Mouse (Mus musculus) midbrain, embryonic 16.5 days (tissue): ENCODE data around the gene Tars2. TPM values are rescaled to one million over a fixed set of nuclear protein-coding genes. Genes with fewer than 3 reads are reported as not detected.
"Not testable (repeated sequence)": the region's sequence is repeated elsewhere in the genome, so short reads cannot be mapped to it uniquely, and the experiment has no call there.

Source experiments
- ATAC-seq: fragments of 200-750 bp; cut with Nextera tagmentation; 2 replicates; pipeline ENCODE4 v1.8.0; 2017; ENCODE audit warnings: moderate TSS enrichment
- H3K27ac ChIP-seq: fragments of 300-500 bp; sonication (generic); 2 replicates; pipeline ENCODE4 v1.5.1; 2014; ENCODE audit warnings: mild to moderate bottlenecking, low read length, mixed read lengths
- H3K27me3 ChIP-seq: fragments of 300-500 bp; sonication (generic); 2 replicates; pipeline ENCODE4 v1.6.1; 2014; ENCODE audit warnings: low read depth, low read length, mixed read lengths; ENCODE audit not compliant: control insufficient read depth, insufficient read depth
- H3K36me3 ChIP-seq: fragments of 300-500 bp; sonication (generic); 2 replicates; pipeline ENCODE4 v1.6.1; 2014; ENCODE audit warnings: mild to moderate bottlenecking, low read length, moderate library complexity, mixed read lengths; ENCODE audit not compliant: control insufficient read depth, insufficient read depth
- H3K4me1 ChIP-seq: fragments of 300-500 bp; sonication (generic); 2 replicates; pipeline ENCODE4 v1.6.1; 2014; ENCODE audit warnings: mild to moderate bottlenecking, low read length, mixed read lengths; ENCODE audit not compliant: control insufficient read depth, insufficient read depth
- H3K4me2 ChIP-seq: fragments of 300-500 bp; sonication (generic); 2 replicates; pipeline ENCODE4 v1.6.1; 2014; ENCODE audit warnings: mild to moderate bottlenecking, low read length, mixed read lengths
- H3K4me3 ChIP-seq: fragments of 300-500 bp; sonication (generic); 2 replicates; pipeline ENCODE4 v1.5.1; 2014; ENCODE audit warnings: low read depth, mild to moderate bottlenecking, low read length, moderate library complexity, mixed read lengths
- H3K9ac ChIP-seq: fragments of 300-500 bp; sonication (generic); 2 replicates; pipeline ENCODE4 v1.6.1; 2014; ENCODE audit warnings: low read depth, low read length, mixed read lengths
- H3K9me3 ChIP-seq: fragments of 300-500 bp; sonication (generic); replicated peaks from 2 replicates; pipeline ENCODE4 v1.6.1; 2014; ENCODE audit warnings: mild to moderate bottlenecking, low read length, mixed read lengths; ENCODE audit not compliant: control insufficient read depth, poor library complexity, severe bottlenecking
- WGBS: fragments of 180-500 bp; shearing (Covaris S2); extraction: QIAGEN DNeasy Blood & Tissue Kit; methylation state at CpG from one replicate; pipeline ENCODE4 v1.1.7; 2014; 5-methylcytosine and 5-hydroxymethylcytosine counted together
- polyA plus RNA-seq: library from polyadenylated mRNA; unstranded; fragments of >200 nt; fragmentation: Nextera tagmentation; extraction: Ambion mirVana; gene quantifications from 2 replicates; pipeline ENCODE4 v1.2.1, GENCODE M21; 2015

The Tars2 gene
- polyA plus RNA-seq, result 46.2 and 54.1 TPM in 2 replicates

- ATAC-seq, result no peak
- no peak within 1 kb of the TSS for H3K4me2 ChIP-seq
- 83% methylated on average over 6 of the region's 6 CpGs for WGBS
Observed at GRCm38 (mm10) chr3:95760106-95760505, at the start of gene Tars2. Gene Tars2, minus strand, starts transcription at chr3:95760206.

GRCm38 (mm10) chr3:95808384-95808783 is 48.4 kb upstream of the Tars2 start:
- Histone ChIP-seq H3K4me1 (no peaks in the 10 kb centered on the region; the same call in 1 of the 2 replicates), H3K36me3 (peaks cover 3% of the 10 kb centered on the region; the same call in 1 of the 2 replicates), H3K27ac (no peak overlapping the region), H3K4me2 (no peak overlapping the region), H3K9ac (no peak overlapping the region), H3K9me3 (no peaks in the 10 kb centered on the region), H3K27me3 (no peaks in the 10 kb centered on the region), H3K4me3 (no peak overlapping the region)
- no peak for ATAC-seq
- WGBS, result 61% methylated on average over 2 of the region's 2 CpGs

More at GRCm38 (mm10) chr3:95760106-95760505, at the start of gene Tars2:
- no peaks in the 10 kb centered on the region for H3K9me3 ChIP-seq
- peaks cover 7% of the 10 kb centered on the region for H3K36me3 ChIP-seq
- H3K4me3 ChIP-seq, result no peak within 1 kb of the TSS
- no peaks in the 10 kb centered on the region for H3K4me1 ChIP-seq
- H3K9ac ChIP-seq, result no peak within 1 kb of the TSS
- no peaks in the 10 kb centered on the region for H3K27me3 ChIP-seq
- no peak within 1 kb of the TSS for H3K27ac ChIP-seq

- not testable (repeated sequence) for H3K36me3 ChIP-seq, H3K27me3 ChIP-seq, H3K9ac ChIP-seq, H3K4me1 ChIP-seq, H3K27ac ChIP-seq, H3K4me2 ChIP-seq, H3K9me3 ChIP-seq, H3K4me3 ChIP-seq, ATAC-seq
- WGBS, result 98% methylated on average over 3 of the region's 6 CpGs
Observed at GRCm38 (mm10) chr3:95807630-95808029, 47.6 kb upstream of the Tars2 start.

- Histone ChIP-seq H3K9ac (no peak overlapping the region), H3K9me3 (no peaks in the 10 kb centered on the region), H3K4me2 (no peak overlapping the region), H3K4me3 (no peak overlapping the region), H3K4me1 (no peaks in the 10 kb centered on the region), H3K36me3 (peaks cover 3% of the 10 kb centered on the region; the same call in 1 of the 2 replicates), H3K27ac (no peak overlapping the region), H3K27me3 (no peaks in the 10 kb centered on the region)
- no peak for ATAC-seq
- 97% methylated on average over 1 of the region's 1 CpGs for WGBS
Observed at GRCm38 (mm10) chr3:95806677-95807076, 46.7 kb upstream of the Tars2 start.

- Histone ChIP-seq H3K4me3 (no peak overlapping the region), H3K36me3 (peaks cover 3% of the 10 kb centered on the region; the same call in 1 of the 2 replicates), H3K4me1 (no peaks in the 10 kb centered on the region), H3K27me3 (no peaks in the 10 kb centered on the region), H3K9ac (no peak overlapping the region), H3K4me2 (no peak overlapping the region), H3K27ac (no peak overlapping the region), H3K9me3 (no peaks in the 10 kb centered on the region)
- 98% methylated on average over 4 of the region's 4 CpGs for WGBS
- no peak for ATAC-seq
Observed at GRCm38 (mm10) chr3:95803851-95804250, 43.8 kb upstream of the Tars2 start.

GRCm38 (mm10) chr3:95798756-95799155 is 38.8 kb upstream of the Tars2 start:
- no peak overlapping the region for H3K9ac ChIP-seq

GRCm38 (mm10) chr3:95794299-95794698 is 34.3 kb upstream of the Tars2 start:
- no peak overlapping the region for H3K9ac ChIP-seq
- H3K9me3 ChIP-seq, result no peaks in the 10 kb centered on the region
- WGBS, result 77% methylated on average over 1 of the region's 1 CpGs
- no peak overlapping the region for H3K4me2 ChIP-seq
- no peaks in the 10 kb centered on the region for H3K4me1 ChIP-seq
- H3K4me3 ChIP-seq, result no peak overlapping the region
- ATAC-seq, result no peak
- H3K36me3 ChIP-seq, result no peaks in the 10 kb centered on the region
- H3K27me3 ChIP-seq, result no peaks in the 10 kb centered on the region
- no peak overlapping the region for H3K27ac ChIP-seq

More at GRCm38 (mm10) chr3:95798756-95799155, 38.8 kb upstream of the Tars2 start:
- Histone ChIP-seq H3K36me3 (no peaks in the 10 kb centered on the region), H3K27me3 (no peaks in the 10 kb centered on the region), H3K9me3 (no peaks in the 10 kb centered on the region), H3K4me1 (no peaks in the 10 kb centered on the region), H3K27ac (no peak overlapping the region), H3K4me2 (no peak overlapping the region), H3K4me3 (no peak overlapping the region)
- 93% methylated on average over 4 of the region's 4 CpGs for WGBS
- no peak for ATAC-seq

GRCm38 (mm10) chr3:95793662-95794061 is 33.7 kb upstream of the Tars2 start:
- no peaks in the 10 kb centered on the region for H3K9me3 ChIP-seq
- H3K36me3 ChIP-seq, result no peaks in the 10 kb centered on the region
- no peaks in the 10 kb centered on the region for H3K4me1 ChIP-seq
- no peak overlapping the region for H3K9ac ChIP-seq
- no peak for ATAC-seq
- 73% methylated on average over 2 of the region's 2 CpGs for WGBS
- no peaks in the 10 kb centered on the region for H3K27me3 ChIP-seq
- H3K4me3 ChIP-seq, result no peak overlapping the region
- H3K4me2 ChIP-seq, result no peak overlapping the region
- H3K27ac ChIP-seq, result no peak overlapping the region

GRCm38 (mm10) chr3:95785501-95785900 is 25.5 kb upstream of the Tars2 start:
- ATAC-seq, result no peak
- 88% methylated on average over 4 of the region's 4 CpGs for WGBS
- Histone ChIP-seq H3K4me3 (no peak overlapping the region), H3K27me3 (no peaks in the 10 kb centered on the region), H3K27ac (no peak overlapping the region), H3K4me1 (no peaks in the 10 kb centered on the region), H3K4me2 (no peak overlapping the region), H3K9me3 (no peaks in the 10 kb centered on the region), H3K36me3 (peaks cover 21% of the 10 kb centered on the region), H3K9ac (no peak overlapping the region)
